Mouse (Mus musculus): Measurements from ENCODE around the gene Gm17018. TPM values are rescaled to one million over a fixed set of nuclear protein-coding genes. Genes with fewer than 3 reads are reported as not detected.

Gene Gm17018
- total and polyA plus RNA-seq, 2 experiments = 3.0 to 6.0 TPM

DNA sequence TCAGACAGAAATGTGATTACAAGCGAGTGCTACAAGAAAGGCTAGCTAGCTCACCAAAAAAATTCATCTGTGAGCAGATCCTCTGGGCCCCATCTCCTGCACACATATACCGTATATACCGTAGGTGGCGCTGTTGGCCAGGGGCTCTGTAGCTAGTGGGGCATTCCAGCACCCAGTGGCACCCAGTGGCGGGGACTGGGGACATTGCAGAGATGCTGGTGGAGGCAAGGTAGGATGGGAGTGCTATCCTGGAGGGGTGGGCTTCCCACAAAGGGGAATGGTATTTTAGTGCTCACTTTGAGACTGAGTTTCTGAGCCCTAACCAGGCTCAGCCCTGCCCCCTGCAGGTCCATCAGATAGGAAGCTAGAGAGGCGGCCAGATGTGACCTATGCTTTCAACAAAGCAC, 13.4 kb downstream of the Gm17018 start:
- H3K4me1 ChIP-seq (ENCODE audit: control insufficient read depth, insufficient read depth, low read length) = no peaks in the 10 kb centered on the region; the same call in 1 of the 2 replicates
- 49% methylated on average over 6 of the region's 6 CpGs for WGBS
- no peak for DNase-seq (ENCODE audit: extremely low read depth, low read depth, low spot score)

DNA sequence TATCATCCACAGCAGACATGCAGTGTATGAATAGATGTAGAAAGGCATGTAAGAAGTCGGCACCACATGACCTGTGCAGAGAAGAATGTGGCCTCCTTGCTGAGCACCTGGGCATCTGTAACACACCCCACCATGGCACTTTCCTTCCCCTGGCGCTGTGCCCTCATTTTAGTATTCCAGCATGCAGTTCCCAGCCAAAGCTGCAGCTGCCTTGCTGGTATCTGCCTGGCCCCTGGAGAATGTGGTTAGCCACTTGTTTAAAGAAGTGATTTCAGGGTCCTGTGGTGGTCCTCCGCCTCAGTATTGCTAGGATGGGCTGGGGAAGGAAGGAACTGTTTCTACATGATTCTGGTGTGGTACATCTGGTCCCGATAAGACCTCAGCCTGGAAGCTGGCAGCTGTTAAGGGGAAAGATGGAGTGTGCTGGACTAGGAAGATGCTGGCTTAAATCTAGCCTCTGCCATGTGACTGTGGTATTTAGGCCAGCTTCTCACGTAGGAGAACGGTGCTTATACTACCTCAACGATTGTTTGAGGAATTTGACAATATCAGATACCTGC, 14.0 kb downstream of the Gm17018 start:
- Histone ChIP-seq H3K9ac (ENCODE audit: low read depth, low read length) (no peak overlapping the region), H3K4me1 (ENCODE audit: control insufficient read depth, insufficient read depth, low read length) (no peaks in the 10 kb centered on the region; the same call in 1 of the 2 replicates), H3K27me3 (ENCODE audit: control insufficient read depth, insufficient read depth, low read length) (no peaks in the 10 kb centered on the region), H3K36me3 (ENCODE audit: control insufficient read depth, insufficient read depth, low read length) (no peaks in the 10 kb centered on the region), H3K27ac (replicated peaks; ENCODE audit: insufficient read depth, low read depth, low read length) (no peak overlapping the region), H3K4me3 (ENCODE audit: insufficient read depth, low read depth, low read length) (no peak overlapping the region), H3K79me2 (ENCODE audit: control insufficient read depth, insufficient read depth, low read length) (no peaks in the 10 kb centered on the region)
- DNase-seq (ENCODE audit: extremely low read depth, low read depth, low spot score) = no peak
- 76% methylated on average over 7 of the region's 7 CpGs for WGBS
- no peak for TF ChIP-seq CTCF (IDR thresholded peaks at IDR 0.05; ENCODE audit: low read depth, low read length)
- TF ChIP-seq POLR2A (IDR thresholded peaks at IDR 0.05; ENCODE audit: extremely low read depth, insufficient read depth, low read length) = no peak

More for the DNA sequence above, 13.4 kb downstream of the Gm17018 start:
- Histone ChIP-seq H3K36me3 (ENCODE audit: control insufficient read depth, insufficient read depth, low read length) (no peaks in the 10 kb centered on the region), H3K27ac (replicated peaks; ENCODE audit: insufficient read depth, low read depth, low read length) (no peak overlapping the region), H3K27me3 (ENCODE audit: control insufficient read depth, insufficient read depth, low read length) (no peaks in the 10 kb centered on the region), H3K4me3 (ENCODE audit: insufficient read depth, low read depth, low read length) (no peak overlapping the region), H3K9ac (ENCODE audit: low read depth, low read length) (no peak overlapping the region), H3K79me2 (ENCODE audit: control insufficient read depth, insufficient read depth, low read length) (no peaks in the 10 kb centered on the region)
- TF ChIP-seq POLR2A (IDR thresholded peaks at IDR 0.05; ENCODE audit: extremely low read depth, insufficient read depth, low read length) (no peak), CTCF (IDR thresholded peaks at IDR 0.05; ENCODE audit: low read depth, low read length) (peak; percentile 71)

DNA sequence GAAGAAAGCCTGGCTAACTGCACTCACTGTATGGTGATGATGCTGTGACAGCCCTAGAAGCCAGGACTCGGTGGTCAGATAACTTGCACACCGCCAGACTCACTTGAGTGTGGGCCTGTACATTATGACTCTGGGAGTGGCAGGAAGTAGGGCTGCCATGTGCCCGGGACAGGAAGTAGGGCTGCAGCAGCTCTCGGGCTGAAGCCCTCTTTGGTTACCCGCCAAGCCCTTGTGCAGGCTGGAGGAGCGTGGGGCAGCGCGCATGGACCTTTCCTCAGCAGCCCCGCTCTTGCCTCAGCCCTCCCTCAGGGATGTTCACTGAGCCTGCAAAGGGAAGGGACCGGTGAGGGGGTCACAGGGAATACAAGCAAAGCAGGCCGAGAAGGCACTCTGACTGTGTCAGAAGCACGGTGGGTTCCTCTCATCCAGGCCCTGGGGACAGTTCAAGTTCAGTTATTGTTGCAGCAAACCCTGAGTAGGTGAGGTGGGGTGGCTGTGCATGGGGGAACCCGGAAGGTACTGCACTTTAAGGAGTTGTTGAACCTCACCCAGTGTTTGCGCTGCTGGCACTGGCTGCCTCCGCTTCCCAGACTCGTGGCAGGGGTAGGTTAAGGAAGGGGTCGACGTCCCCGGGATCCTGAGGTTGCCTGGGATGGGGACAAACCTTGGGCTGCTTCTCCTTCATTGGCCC, 14.7 kb downstream of the Gm17018 start:
- H3K4me1 ChIP-seq (ENCODE audit: control insufficient read depth, insufficient read depth, low read length) = no peaks in the 10 kb centered on the region; the same call in 1 of the 2 replicates
- H3K4me3 ChIP-seq (ENCODE audit: insufficient read depth, low read depth, low read length) = no peak overlapping the region
- 56% methylated on average over 19 of the region's 19 CpGs for WGBS

DNA sequence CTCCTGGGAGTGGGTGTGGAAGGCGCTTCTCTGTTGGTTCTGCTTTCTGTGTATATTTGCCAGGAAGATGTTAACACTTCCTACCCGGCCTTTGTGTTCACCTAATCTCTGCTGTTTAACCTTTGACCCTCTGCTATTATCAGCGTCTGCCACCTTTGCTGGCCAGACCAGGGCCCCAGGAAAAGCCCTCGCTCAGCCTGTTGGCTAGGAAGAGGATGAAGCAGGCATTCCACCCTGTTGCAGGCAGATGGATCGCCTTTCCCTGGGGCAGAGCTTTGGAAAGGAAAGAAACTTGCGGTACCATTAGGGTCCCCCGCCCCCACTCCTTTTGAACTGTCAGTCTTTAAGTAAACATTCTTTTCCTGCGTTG, 15.2 kb downstream of the Gm17018 start:
- no peaks in the 10 kb centered on the region for H3K36me3 ChIP-seq (ENCODE audit: control insufficient read depth, insufficient read depth, low read length)
- H3K4me1 ChIP-seq (ENCODE audit: control insufficient read depth, insufficient read depth, low read length) = no peaks in the 10 kb centered on the region; the same call in 1 of the 2 replicates
- no peak overlapping the region for H3K9ac ChIP-seq (ENCODE audit: low read depth, low read length)
- no peak for TF ChIP-seq CTCF (IDR thresholded peaks at IDR 0.05; ENCODE audit: low read depth, low read length)
- TF ChIP-seq POLR2A (IDR thresholded peaks at IDR 0.05; ENCODE audit: extremely low read depth, insufficient read depth, low read length) = no peak
- peak; percentile 15 for DNase-seq (ENCODE audit: extremely low read depth, low read depth, low spot score)
- H3K79me2 ChIP-seq (ENCODE audit: control insufficient read depth, insufficient read depth, low read length) = no peaks in the 10 kb centered on the region
- H3K4me3 ChIP-seq (ENCODE audit: insufficient read depth, low read depth, low read length) = no peak overlapping the region
- 30% methylated on average over 8 of the region's 8 CpGs for WGBS
- no peaks in the 10 kb centered on the region for H3K27me3 ChIP-seq (ENCODE audit: control insufficient read depth, insufficient read depth, low read length)
- H3K27ac ChIP-seq (replicated peaks; ENCODE audit: insufficient read depth, low read depth, low read length) = no peak overlapping the region

More for the DNA sequence above, 14.7 kb downstream of the Gm17018 start:
- no peak overlapping the region for H3K27ac ChIP-seq (replicated peaks; ENCODE audit: insufficient read depth, low read depth, low read length)
- TF ChIP-seq POLR2A (IDR thresholded peaks at IDR 0.05; ENCODE audit: extremely low read depth, insufficient read depth, low read length) = no peak
- TF ChIP-seq CTCF (IDR thresholded peaks at IDR 0.05; ENCODE audit: low read depth, low read length) = no peak
- no peaks in the 10 kb centered on the region for H3K27me3 ChIP-seq (ENCODE audit: control insufficient read depth, insufficient read depth, low read length)
- no peak overlapping the region for H3K9ac ChIP-seq (ENCODE audit: low read depth, low read length)
- no peaks in the 10 kb centered on the region for H3K79me2 ChIP-seq (ENCODE audit: control insufficient read depth, insufficient read depth, low read length)
- no peaks in the 10 kb centered on the region for H3K36me3 ChIP-seq (ENCODE audit: control insufficient read depth, insufficient read depth, low read length)
- no peak for DNase-seq (ENCODE audit: extremely low read depth, low read depth, low spot score)

- H3K79me2 ChIP-seq (ENCODE audit: control insufficient read depth, insufficient read depth, low read length) = no peaks in the 10 kb centered on the region
- no peak overlapping the region for H3K9ac ChIP-seq (ENCODE audit: low read depth, low read length)
- H3K4me1 ChIP-seq (ENCODE audit: control insufficient read depth, insufficient read depth, low read length) = no peaks in the 10 kb centered on the region; the same call in 1 of the 2 replicates
- H3K27ac ChIP-seq (replicated peaks; ENCODE audit: insufficient read depth, low read depth, low read length) = no peak overlapping the region
- no peak for DNase-seq (ENCODE audit: extremely low read depth, low read depth, low spot score)
- no peaks in the 10 kb centered on the region for H3K27me3 ChIP-seq (ENCODE audit: control insufficient read depth, insufficient read depth, low read length)
- no peak overlapping the region for H3K4me3 ChIP-seq (ENCODE audit: insufficient read depth, low read depth, low read length)
- H3K36me3 ChIP-seq (ENCODE audit: control insufficient read depth, insufficient read depth, low read length) = no peaks in the 10 kb centered on the region
- TF ChIP-seq CTCF (IDR thresholded peaks at IDR 0.05; ENCODE audit: low read depth, low read length) (no peak), POLR2A (IDR thresholded peaks at IDR 0.05; ENCODE audit: extremely low read depth, insufficient read depth, low read length) (no peak)
- 82% methylated on average over 14 of the region's 14 CpGs for WGBS
Observed at GRCm38 (mm10) chr19:45577141-45577750, 16.8 kb downstream of the Gm17018 start.

Measured in liver, adult 2 months (tissue).